Mouse (Mus musculus) liver, adult 2 months (tissue): ENCODE measurements around the gene Olfr315.

ENCODE experiments used
- CTCF ChIP-seq: fragments of 200-500 bp; IDR thresholded peaks from 2 replicates; pipeline ENCODE4 v1.5.1; 2011; ENCODE audit warnings: low read depth, low read length, control low read depth
- POLR2A ChIP-seq: fragments of 200-500 bp; IDR thresholded peaks from 2 replicates; pipeline ENCODE4 v1.6.1; 2011; ENCODE audit warnings: low read length, control low read depth; ENCODE audit not compliant: insufficient read depth; ENCODE audit errors: extremely low read depth

GRCm38 (mm10) chr11:58829764-58830163 lies 56.8 kb downstream of the Olfr315 start:
- TF ChIP-seq POLR2A (no peak), CTCF (no peak)
